Mouse (Mus musculus) MEL (cell line): ENCODE results near the gene Ift81.

ENCODE experiments used
- CTCF ChIP-seq, 3 experiments: IDR thresholded peaks in 2 of 3; conservative IDR thresholded peaks in 1 of 3; 2 replicates each; pipeline ENCODE4 v1.5.1; 2011 to 2012; ENCODE audit warnings: low read length in 3 of 3, low read depth in 2 of 3, mild to moderate bottlenecking in 2 of 3, improper control_type of control experiment in 1 of 3, inconsistent platforms in 1 of 3, mixed read lengths in 1 of 3, moderate library complexity in 1 of 3; ENCODE audit not compliant: control insufficient read depth in 1 of 3, insufficient read depth in 1 of 3, poor library complexity in 1 of 3, severe bottlenecking in 1 of 3
- E2F4 ChIP-seq: IDR thresholded peaks from 2 replicates; pipeline ENCODE4 v1.6.1; 2011; ENCODE audit warnings: low read depth, low read length, improper control_type of control experiment, borderline replicate concordance
- EP300 ChIP-seq, 2 experiments: IDR thresholded peaks; 2 replicates each; pipeline ENCODE4 v1.6.1; 2011; ENCODE audit warnings: improper control_type of control experiment in 2 of 2, low read length in 2 of 2, low read depth in 1 of 2, mild to moderate bottlenecking in 1 of 2
- ETS1 ChIP-seq: IDR thresholded peaks from 2 replicates; pipeline ENCODE4 v1.6.1; 2012; ENCODE audit warnings: low read depth, mild to moderate bottlenecking, inconsistent platforms, low read length, improper control_type of control experiment, moderate library complexity
- MAFK ChIP-seq: IDR thresholded peaks from 2 replicates; pipeline ENCODE4 v1.6.1; 2011; ENCODE audit warnings: low read depth, mild to moderate bottlenecking, low read length, improper control_type of control experiment, borderline replicate concordance
- MAX ChIP-seq: IDR thresholded peaks from 2 replicates; pipeline ENCODE4 v1.6.1; 2011; ENCODE audit warnings: low read length, improper control_type of control experiment
- MXI1 ChIP-seq: IDR thresholded peaks from 2 replicates; pipeline ENCODE4 v1.6.1; 2011; ENCODE audit warnings: mild to moderate bottlenecking, low read depth, low read length, improper control_type of control experiment
- MYC ChIP-seq: IDR thresholded peaks from 2 replicates; pipeline ENCODE4 v1.6.1; 2011; ENCODE audit warnings: low read depth, mild to moderate bottlenecking, low read length, improper control_type of control experiment, moderate library complexity
- POLR2A ChIP-seq, 2 experiments: IDR thresholded peaks; 2 replicates each; pipeline ENCODE4 v1.6.1; 2011 to 2012; ENCODE audit warnings: low read length in 2 of 2, mild to moderate bottlenecking in 2 of 2, control low read depth in 1 of 2, improper control_type of control experiment in 1 of 2, low read depth in 1 of 2, moderate library complexity in 1 of 2; ENCODE audit not compliant: control insufficient read depth in 1 of 2, insufficient read depth in 1 of 2, poor library complexity in 1 of 2
- POLR2AphosphoS2 ChIP-seq: IDR thresholded peaks from 2 replicates; pipeline ENCODE4 v1.6.1; 2011; ENCODE audit warnings: low read length, improper control_type of control experiment
- SIN3A ChIP-seq: IDR thresholded peaks from 2 replicates; pipeline ENCODE4 v1.6.1; 2012; ENCODE audit warnings: low read length, improper control_type of control experiment, inconsistent platforms
- ZMIZ1 ChIP-seq: IDR thresholded peaks from 2 replicates; pipeline ENCODE4 v1.6.1; 2012; ENCODE audit warnings: low read depth, mild to moderate bottlenecking, inconsistent platforms, low read length, improper control_type of control experiment, moderate library complexity

- TF ChIP-seq EP300 (IDR thresholded peaks at IDR 0.05; ENCODE audit: low read depth in 1 of 2, low read length in 2 of 2) (no peak), CTCF (IDR thresholded peaks at IDR 0.05 in 2 of 3, conservative IDR thresholded peaks at IDR 0.05 in 1 of 3; ENCODE audit: control insufficient read depth in 1 of 3, insufficient read depth in 1 of 3, low read depth in 2 of 3, low read length in 3 of 3, poor library complexity in 1 of 3, severe bottlenecking in 1 of 3) (no peak), E2F4 (no peak), POLR2A (IDR thresholded peaks at IDR 0.05; ENCODE audit: control insufficient read depth in 1 of 2, insufficient read depth in 1 of 2, low read depth in 1 of 2, low read length in 2 of 2, poor library complexity in 1 of 2) (no peak), MAFK (no peak), MYC (no peak), MAX (no peak), ZMIZ1 (no peak), ETS1 (no peak), SIN3A (no peak), POLR2AphosphoS2 (no peak), MXI1 (no peak)
Observed at GRCm38 (mm10) chr5:122541871-122542270, 72.4 kb downstream of the Ift81 start.
